Mouse (Mus musculus) brain, embryonic 18.5 days (tissue): ENCODE results near the gene Mta3.

Experiments
- DNase-seq: peaks from one replicate; pipeline ENCODE4 v3.0.0-alpha.2; 2012; ENCODE audit warnings: low read depth, low spot score

The Mta3 gene

DNA sequence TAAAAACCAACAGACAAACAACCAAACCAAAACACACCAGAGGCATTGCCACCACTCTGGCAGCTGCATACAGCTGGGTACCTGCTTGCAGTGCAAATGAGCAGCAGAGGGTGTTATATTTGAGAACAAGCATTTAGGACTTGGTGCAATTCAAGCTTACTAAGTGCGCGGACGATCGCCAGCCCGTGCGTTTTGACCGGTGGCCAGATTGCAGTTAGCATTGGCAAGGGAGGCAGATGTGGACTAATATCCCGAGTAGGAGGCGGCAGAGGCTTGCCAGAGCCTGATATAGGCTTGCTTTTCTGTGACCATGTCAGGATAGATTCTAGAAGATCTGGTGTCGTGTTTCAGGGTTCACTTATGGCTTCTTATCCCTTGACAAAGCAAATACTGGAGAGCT lies 52.1 kb downstream of the Mta3 start:
- DNase-seq: no peak

DNA sequence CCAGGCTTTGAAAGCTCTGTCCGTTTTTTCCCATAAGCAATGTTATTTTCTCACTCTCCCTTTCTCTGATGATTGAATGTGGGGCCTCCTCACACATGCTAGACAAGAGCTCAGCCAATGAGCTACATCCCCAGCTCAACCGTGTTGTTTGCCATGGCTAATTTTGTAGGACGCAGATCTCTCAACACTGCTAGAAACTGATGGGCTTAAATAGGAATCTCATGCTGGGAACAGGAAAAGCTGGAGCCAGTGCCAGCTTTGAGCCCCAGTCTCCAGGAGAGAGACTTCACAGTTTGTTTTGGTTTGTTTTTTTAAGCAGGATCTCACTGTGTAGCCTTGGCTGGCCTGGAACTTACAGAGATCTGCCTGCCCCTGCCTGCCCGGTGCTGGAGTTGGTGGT lies 53.6 kb downstream of the Mta3 start:
- no peak for DNase-seq

DNA sequence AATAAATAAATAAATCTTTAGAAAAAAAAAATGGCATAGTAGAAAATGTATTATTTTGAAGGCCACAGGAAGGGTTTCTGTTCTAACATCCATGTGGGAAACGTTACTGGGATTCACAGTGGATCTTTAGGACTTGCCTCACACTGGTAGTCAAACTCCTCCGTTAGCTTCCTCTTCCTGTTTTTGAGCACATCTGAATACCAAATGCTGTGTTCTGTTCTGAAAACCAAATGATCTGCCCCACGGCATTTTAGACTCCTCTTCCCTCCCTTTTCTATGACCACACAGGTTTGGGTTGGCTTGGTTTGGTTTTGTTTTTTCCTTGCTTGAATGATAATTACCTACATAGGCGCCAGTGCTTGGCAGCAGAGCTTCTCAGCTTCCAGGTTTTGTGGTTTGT lies 58.6 kb downstream of the Mta3 start:
- DNase-seq: no peak

DNA sequence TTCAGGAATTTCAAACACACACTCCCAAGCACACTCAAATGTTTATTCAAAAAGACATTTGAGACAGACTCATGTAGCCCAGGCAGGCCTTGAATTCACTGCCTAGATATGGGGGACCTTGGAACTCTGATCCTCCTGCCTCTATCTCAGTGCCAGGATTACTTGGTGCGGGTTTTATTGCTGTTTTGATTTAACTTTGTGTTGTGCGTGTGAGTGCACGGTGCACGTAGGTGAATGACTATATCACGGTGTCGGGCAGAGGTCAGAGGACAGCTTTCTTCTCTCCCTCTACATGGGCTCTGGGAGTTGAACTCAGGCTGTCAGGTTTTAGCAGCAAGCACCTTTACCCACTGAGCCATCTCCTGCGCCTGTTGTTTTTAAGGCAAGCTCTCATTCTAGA lies 61.1 kb downstream of the Mta3 start:
- DNase-seq: no peak

DNA sequence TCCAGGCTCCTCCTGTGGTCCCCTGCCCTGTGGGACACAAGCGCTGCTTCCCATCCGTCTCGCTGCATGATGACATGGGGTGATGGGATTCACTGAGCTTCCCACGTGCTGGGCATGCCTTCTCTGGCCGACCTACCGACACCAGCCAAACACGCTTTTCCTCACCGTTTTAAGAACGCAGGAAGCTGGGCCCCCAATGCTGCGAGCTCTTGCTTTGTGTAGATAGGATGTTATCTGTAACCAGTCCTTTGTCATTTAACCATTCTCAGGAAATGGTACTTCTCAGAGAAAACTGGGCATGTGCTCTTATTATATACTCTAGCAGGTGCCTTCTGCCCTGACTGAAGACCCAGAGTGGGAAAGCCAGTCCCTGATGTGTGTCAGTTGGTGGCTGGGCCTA lies 62.3 kb downstream of the Mta3 start:
- no peak for DNase-seq

DNA sequence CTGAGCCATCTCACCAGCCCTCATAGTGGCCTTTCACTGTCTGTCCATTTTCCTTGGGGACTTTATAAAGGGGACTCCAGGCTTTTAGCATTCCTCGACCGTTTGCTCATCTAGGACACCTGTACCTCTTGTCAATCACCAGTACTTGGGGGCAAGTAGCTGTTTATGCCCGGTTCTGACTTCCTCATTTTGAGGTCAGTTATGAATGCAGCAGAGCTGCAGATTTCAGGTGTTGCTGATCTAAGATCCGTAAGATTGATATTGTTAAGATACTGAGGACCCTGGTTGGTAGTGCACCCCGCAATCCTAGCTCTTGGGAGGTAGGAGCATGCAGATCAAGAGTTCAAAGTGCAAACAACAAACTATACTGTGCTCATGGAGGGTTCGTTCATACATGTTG lies 64.4 kb downstream of the Mta3 start:
- no peak for DNase-seq

DNA sequence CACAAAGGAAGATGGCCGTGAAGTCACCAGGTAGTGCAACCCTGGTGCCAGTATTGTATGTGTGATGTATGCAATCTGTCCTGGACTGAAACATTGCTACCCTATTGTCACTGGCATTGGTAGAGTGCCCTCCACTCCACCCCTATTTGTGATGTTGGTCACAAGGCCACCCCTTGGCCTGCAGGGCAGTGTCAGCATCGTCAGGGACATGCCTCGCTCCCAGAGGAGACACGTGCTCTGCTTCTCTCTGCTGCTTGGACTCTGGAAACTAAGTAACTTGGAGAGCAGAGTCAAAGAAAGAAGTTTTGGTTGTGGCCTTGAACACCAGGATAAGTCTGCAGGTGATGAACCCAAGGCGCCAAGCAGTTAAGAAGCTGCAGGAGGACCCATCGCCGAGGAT lies 65.0 kb downstream of the Mta3 start:
- DNase-seq: no peak

DNA sequence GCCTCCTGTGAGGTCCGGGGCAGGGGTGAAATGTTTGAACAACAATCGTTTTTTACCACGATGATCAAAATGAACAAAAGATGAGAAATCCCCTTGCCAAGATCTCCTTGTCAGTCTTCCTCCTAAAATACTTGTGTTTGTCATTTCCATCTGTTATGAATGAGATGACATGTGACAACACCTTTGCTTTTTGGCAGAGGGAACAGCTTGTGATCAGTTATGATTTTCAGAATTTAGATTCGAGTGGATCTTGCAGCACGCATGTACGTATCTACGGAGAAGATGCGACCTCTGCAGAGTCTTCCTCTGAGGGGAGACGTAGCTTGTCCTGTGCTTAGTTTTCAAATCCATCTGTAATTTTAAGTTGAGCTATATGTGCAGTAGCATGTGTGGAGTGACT lies 66.1 kb downstream of the Mta3 start:
- no peak for DNase-seq

DNA sequence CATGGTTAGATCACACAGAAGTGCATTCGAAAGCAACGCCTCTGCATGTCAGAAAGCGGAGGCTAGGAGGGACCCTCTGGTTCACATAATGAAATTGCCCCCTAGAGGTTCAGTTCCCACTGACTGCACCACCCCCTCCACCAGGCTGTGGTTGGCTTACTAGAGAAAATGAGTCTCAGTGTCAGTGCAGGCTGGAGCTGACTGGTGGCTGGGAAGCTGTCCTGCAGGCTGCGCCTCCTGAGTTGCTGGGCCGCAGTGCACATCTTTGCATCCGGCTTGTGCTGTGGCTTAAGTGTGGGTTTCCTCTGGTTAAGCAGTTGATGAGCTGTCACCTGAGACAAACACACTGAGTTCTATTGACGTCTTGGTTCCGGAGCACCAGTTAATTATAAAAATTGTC lies 66.7 kb downstream of the Mta3 start:
- DNase-seq: no peak

DNA sequence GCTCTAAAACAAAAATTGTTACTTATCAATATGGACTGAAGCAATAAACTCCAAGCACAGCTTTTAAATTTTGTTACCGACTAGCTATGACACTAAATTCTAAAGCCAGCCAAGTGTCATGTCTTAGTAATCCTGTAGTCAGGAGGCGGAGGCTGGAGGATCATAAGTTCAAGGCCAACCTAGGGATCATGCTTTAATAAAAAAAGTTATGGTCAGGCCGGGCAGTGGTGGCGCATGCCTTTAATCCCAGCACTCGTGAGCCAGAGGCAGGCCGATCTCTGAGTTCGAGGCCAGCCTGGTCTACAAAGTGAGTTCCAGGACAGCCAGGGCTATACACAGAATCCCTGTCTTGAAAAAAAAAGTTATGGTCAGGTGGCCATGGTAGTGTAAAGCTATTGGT lies 71.0 kb downstream of the Mta3 start:
- no peak for DNase-seq

DNA sequence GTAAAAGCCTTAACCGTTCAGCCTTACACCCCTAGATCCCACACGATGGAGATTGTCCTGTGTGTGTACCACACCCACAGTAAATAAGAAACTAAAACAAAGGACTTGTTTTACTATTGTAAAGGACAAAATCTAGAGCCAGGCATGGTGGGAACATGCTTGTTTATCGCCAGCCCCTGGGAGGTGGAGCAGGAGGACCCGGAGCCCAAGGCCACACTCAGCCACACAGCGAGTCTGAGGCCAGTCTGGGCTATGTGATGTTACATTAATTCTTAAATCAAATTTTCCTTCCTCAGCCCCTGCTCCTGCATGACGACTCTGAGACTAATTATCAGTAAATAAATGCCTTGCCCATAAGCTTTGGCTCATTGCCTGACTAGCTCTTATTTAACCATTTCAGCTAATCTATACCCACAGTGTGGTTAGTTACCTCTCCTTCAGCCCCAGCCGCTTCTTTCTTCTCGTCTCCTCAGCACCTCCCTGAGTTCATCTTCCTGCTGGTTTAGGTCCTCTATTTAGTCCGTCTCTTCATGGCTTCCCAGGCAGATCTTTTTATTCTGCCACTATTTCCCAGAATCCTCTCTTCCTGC lies 71.6 kb downstream of the Mta3 start:
- no peak for DNase-seq

DNA sequence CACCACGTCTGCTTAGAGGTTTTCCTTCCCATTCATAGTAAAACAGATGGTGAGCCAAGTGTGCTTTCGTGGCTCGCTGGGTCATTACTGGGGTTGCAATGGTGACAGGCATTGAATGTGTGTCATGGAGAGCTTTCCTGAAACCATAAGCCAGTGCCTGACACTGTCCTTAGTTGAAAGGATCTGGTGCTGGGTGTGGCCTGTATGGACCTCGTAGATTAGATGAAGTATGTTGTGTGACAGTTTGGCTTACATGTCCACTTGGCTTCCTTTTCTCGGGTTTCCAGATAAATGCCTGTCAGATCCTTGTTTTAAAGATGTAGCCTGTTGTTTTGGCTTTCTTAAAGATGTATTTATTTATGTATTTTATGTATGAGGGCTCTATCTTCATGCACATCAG lies 74.3 kb downstream of the Mta3 start:
- no peak for DNase-seq

DNA sequence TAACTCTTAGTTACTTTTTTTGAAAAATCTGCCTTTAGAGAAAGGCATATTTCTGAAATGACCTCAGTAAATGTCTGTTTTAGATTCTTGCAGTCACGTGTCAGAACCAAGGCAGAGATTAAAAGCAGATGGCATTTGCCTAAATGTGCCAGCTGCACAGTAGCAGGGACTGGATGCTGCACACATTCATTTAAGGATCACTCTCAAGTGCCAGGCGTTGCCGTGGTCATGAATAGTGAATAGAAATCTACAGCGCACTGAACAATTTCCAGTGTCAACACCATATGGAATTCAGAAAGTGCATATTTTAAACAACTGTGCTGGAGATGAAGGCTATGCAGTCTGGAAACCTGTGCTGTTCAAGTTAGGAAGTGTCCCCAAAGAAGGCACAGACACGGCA lies 76.8 kb downstream of the Mta3 start:
- DNase-seq: peak; percentile 60

DNA sequence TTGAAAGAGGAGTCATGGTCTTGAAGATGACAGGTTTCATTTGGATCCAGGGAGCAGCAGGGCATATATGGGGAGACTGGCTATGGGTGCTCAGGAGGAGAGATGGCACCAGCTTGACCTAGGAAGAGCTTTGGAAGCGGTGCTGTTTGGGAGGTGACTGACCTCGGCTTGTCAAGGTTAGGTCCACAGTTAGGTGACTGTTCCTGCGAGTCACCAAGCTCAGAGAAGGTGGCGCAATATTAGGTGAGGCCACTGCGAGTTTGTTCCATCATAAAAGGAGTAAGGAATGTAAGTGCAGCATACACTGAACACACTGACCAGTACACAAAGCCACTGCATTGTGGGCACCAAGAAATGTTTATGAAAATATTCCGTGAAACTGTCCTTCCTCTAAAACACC lies 80.5 kb downstream of the Mta3 start:
- DNase-seq: no peak

DNA sequence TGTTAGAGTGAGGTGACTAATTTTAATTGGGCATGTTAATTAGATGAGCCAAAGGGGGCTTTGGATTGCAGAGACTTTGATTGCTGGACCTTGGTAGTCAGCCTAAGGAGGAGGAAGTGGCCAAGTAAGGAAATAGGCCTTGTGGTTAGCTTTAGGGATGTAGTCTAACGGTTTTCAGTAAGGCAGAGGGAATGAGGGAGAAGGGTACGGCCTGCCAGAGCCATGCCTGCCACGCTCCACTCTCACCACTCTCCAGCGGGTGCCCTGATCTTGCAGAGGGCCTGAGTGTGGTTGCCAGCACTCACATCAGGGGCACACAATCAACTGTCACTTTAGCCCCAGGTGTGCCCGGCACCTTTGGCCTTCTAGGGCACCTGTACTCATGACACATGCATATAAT lies 84.2 kb downstream of the Mta3 start:
- no peak for DNase-seq

DNA sequence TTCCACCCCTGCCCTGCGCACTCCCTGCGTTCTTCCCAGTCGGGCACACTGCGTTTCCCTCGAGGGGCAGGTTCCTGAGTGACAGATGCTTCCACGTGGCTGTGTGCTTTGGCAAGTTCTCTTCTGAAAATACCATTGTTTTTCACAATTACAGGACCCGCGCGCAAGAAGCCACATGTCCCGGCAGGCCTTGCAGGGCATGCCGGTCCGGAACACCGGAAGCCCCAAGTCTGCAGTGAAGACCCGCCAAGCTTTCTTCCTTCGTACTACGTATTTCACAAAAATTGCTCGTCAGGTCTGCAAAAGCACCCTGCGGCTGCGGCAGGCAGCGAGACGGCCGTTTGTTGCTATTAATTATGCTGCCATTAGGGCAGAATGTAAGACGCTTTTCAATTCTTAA lies 86.4 kb downstream of the Mta3 start:
- no peak for DNase-seq

DNA sequence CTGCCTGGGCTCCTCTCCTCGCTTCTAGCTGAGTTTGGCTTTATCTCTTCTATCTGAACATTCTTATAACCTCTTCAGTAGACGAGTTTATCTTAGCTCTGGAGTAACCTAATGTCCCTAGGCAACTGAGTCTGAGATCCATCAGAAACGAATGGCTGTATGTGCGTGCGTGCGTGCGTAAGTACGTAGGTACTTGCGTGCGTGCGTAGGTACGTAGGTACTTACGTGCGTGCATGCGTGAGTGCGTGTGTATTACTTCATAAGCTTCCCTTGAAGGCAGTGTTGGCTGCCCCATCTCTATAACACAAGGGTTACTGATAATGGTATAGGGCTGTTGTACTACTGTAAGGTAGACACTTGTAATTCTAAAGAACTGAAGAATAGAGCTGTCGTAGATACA lies 89.2 kb downstream of the Mta3 start:
- DNase-seq: no peak

DNA sequence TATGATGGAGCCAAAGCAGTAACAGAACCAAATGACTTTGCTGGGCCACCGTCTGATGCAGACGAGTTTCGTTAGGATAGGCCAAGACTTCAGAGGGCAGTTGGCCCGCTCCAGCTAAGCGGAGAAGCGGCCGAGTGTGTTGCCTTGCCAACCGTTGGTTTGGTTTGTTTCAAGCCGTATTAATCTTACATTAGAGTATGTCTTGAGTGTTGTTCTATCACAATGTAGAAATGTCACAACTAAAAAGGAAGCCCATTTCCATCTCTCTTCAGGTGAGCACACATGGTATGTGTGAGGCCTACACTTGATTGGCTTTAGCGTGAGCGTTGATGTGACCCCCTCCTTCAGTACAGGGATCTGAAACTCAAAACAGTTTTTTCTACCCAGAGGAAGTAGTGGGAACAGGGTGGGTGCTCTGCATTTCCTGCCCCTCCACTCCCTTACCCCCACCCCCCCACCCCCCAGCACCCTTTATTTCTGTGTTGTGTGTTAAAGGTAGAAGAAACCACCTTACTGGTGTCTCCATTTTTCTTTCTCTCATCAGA lies 93.6 kb downstream of the Mta3 start:
- DNase-seq: no peak

DNA sequence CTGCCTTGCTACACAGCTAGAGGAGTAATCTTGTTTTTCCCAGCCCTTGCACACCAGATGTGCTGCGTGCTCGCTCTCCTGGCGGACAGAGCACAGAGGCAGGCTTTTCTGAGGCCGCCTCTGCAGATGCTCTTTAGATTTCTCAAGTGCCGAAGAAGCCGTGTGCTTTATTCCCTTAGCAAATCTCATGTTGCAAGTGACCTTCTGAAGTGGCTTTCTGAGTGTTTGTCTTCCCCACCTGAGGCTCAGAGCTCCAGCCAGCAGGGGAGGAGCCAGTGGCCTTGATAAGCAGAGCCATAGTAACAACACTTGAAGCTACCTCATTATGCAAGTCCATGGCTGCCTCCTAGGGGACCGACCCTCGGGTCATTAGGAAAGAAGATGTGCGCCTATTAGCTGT lies 98.0 kb downstream of the Mta3 start:
- no peak for DNase-seq

DNA sequence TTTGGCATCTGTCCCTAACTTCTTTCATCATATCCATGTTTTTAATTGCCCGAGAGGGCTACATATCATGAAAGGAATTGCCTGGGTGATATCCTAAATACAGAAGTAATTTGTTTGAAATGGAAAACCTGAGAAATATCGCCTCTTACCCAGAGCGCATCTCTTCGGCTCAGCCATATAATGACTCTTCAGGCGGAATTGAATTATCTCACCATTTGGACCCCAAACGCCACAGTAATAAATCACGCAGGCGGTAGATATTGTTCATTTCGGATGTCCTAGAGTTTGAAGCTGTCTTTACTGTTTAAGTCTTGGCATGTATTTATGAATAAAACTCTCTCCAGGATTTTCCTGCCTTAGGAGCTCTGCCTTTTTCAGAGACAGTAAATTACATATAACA lies 99.1 kb downstream of the Mta3 start:
- no peak for DNase-seq

DNA sequence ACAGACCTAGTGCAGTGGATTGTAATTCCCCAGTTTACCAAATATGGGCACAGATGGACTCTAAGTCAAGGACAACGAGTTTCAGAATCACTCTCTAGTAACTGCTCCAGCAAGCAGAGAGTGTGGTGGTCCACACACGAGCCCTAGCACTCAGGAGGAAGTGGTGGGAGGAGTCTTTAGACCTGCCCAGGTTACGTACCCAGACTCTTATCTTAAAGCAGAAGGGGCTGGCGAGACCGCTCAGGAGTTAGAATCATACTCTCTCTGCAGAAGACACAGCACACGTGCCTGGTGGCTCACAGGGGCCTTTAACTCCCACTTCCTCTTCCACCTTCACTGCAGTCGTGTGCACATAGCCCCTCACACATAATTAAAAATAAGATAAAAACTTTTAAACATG lies 101.4 kb downstream of the Mta3 start:
- DNase-seq: no peak

DNA sequence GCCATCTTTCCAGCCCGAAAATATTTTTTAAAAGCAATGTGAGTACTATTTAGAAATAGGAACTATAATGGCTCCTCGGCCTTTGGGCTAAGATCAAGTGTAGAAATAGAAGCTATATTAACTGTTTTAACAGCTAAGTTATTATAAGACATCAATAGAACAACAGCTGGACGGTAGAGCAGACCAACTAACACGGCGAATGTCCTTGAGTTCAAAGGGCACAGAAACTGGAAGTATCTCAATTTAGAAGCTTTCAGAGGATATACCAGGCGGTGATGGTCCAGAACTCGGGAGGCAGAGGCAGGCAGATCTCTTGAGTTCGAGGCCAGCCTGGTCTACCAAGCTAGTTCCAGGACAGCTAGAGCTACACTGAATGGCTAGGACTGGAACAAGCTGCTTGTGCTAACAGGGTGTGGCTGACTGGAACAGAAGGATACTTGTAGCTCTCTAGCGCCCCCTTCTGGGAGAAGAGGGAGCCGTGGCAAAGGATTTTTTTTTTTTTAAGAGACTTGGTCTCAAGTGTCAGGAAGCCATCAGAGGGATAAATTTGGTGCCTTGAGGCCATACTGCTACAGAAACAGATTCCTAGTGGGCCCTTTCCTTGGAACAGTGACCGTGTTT lies 101.9 kb downstream of the Mta3 start:
- DNase-seq: no peak

DNA sequence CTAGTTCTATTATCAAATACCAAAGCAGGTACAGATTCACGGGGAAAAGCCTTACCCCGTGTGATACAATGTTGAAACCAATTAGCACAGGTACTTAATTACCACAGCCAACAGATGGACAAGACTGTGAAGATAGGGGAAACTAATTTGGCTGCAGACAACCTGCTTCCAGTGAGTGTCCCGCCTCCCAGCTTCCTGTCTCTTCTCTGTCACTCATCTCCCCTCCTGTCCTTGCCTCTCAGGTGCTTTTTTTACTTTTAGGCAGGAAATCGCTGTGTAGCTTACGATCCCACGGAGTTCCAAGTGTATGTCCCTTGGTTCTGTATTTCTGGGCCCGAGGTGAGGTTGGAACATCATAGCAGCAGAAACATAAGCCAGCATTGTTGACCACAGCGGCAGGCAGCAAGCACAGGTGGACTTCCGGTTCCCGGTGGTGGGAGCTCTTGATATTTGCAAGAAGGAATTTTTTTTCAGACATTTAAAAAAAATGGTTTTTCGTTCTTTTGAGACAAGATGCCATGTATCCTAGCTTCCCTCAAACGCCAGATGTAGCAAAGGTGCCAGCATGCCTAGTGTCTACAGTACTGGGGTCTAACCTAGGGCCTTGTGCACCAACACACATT lies 102.6 kb downstream of the Mta3 start:
- DNase-seq: no peak
